Mouse (Mus musculus) stomach, embryonic 16.5 days (tissue): ENCODE results near the gene Gm8068. TPM values are rescaled to one million over a fixed set of nuclear protein-coding genes. Genes with fewer than 3 reads are reported as not detected.
"Not testable (repeated sequence)": the region's sequence is repeated elsewhere in the genome, so short reads cannot be mapped to it uniquely, and the experiment has no call there.

Experiments used
- ATAC-seq: fragments of 200-750 bp; cut with Nextera tagmentation; 2 replicates; pipeline ENCODE4 v1.8.0; 2017; ENCODE audit warnings: moderate number of reproducible peaks, moderate TSS enrichment; ENCODE audit not compliant: insufficient read depth, low FRiP score
- H3K27ac ChIP-seq: fragments of 300-500 bp; sonication (generic); 2 replicates; pipeline ENCODE4 v1.5.1; 2014; ENCODE audit warnings: low read length
- H3K27me3 ChIP-seq: fragments of 300-500 bp; sonication (generic); 2 replicates; pipeline ENCODE4 v1.6.1; 2014; ENCODE audit warnings: low read length, control low read depth, mixed read lengths; ENCODE audit not compliant: control insufficient read depth, insufficient read depth
- H3K36me3 ChIP-seq: fragments of 300-500 bp; sonication (generic); 2 replicates; pipeline ENCODE4 v1.6.1; 2014; ENCODE audit warnings: low read length; ENCODE audit not compliant: control insufficient read depth, insufficient read depth
- H3K4me1 ChIP-seq: fragments of 300-500 bp; sonication (generic); 2 replicates; pipeline ENCODE4 v1.6.1; 2014; ENCODE audit warnings: low read length, control low read depth, mixed read lengths; ENCODE audit not compliant: control insufficient read depth, insufficient read depth
- H3K4me2 ChIP-seq: fragments of 300-500 bp; sonication (generic); 2 replicates; pipeline ENCODE4 v1.6.1; 2014; ENCODE audit warnings: low read depth, low read length, mixed read lengths
- H3K4me3 ChIP-seq: fragments of 300-500 bp; sonication (generic); replicated peaks from 2 replicates; pipeline ENCODE4 v1.5.1; 2014; ENCODE audit warnings: mild to moderate bottlenecking, low read length
- H3K9ac ChIP-seq: fragments of 300-500 bp; sonication (generic); 2 replicates; pipeline ENCODE4 v1.6.1; 2014; ENCODE audit warnings: low read length
- H3K9me3 ChIP-seq: fragments of 300-500 bp; sonication (generic); replicated peaks from 2 replicates; pipeline ENCODE4 v1.6.1; 2016; ENCODE audit warnings: low read length, control low read depth; ENCODE audit not compliant: control insufficient read depth
- WGBS: fragments of 180-500 bp; shearing (Covaris S2); extraction: QIAGEN DNeasy Blood & Tissue Kit; methylation state at CpG from one replicate; pipeline ENCODE4 v1.1.7; 2014; 5-methylcytosine and 5-hydroxymethylcytosine counted together
- polyA plus RNA-seq: library from polyadenylated mRNA; unstranded; fragments of >200 nt; fragmentation: Nextera tagmentation; extraction: Ambion mirVana; gene quantifications from 2 replicates; pipeline ENCODE4 v1.2.1, GENCODE M21; 2015

Gene Gm8068
- not detected in 2 replicates for polyA plus RNA-seq

DNA sequence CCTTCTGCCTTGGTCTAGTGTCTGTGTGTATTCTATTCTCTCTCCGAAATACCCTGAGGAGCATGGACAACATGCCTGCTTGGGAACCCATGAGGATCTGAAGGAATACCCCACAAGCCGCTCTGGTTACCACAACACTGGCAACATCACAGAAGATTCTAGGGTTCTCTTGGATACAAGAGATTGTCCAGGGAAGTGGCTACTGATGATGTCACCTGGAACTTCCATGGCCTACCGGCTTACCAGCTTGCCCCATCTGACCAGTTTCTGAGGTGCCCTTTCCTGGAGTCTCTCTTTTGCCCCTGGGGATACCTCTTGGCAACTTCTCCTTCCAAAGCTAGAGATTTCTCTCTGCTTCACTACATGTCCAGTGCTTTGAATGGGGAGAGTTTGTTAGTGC, at the start of gene Gm8068:
Gm8068 (minus strand) TSS at position 101 of the 400 bp plus-strand sequence.
- H3K4me3 ChIP-seq, H3K27me3 ChIP-seq, H3K9ac ChIP-seq, H3K36me3 ChIP-seq, H3K9me3 ChIP-seq, ATAC-seq, H3K4me1 ChIP-seq, H3K4me2 ChIP-seq, H3K27ac ChIP-seq: not testable (repeated sequence)
- WGBS = no CpG with 5 or more reads among the region's 3 CpGs

GRCm38 (mm10) chr14:41750514-41750913, 48.8 kb upstream of the Gm8068 start, which contains the start of gene Gm7929:
TSS of gene Gm7929 (minus strand) at chr14:41750614.
- H3K27ac ChIP-seq, H3K4me3 ChIP-seq, H3K27me3 ChIP-seq, ATAC-seq, H3K36me3 ChIP-seq, H3K4me1 ChIP-seq, H3K9me3 ChIP-seq, H3K9ac ChIP-seq, H3K4me2 ChIP-seq: not testable (repeated sequence)
- no CpG with 5 or more reads among the region's 1 CpGs for WGBS

DNA sequence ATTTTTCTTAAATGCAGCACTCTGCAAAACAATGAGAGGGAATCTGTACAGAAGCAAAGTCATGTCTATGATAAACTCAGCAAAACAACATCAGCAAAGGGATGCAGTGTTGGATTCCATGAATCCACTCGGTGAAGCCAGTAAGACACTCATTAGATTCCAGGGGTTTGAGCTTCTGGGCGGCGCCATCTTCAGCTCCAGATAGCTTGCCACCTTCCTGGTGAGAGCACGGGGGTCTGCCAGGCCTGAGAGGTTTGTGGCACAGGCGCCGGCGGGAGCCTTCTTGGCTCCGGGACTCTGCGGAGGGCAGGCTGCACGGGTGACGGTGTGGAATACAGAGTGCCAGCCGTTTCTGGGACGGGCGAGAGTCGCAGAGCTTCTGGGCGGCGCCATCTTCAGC, 21.8 kb upstream of the Gm8068 start:
- 74% methylated on average over 17 of the region's 17 CpGs for WGBS
- H3K36me3 ChIP-seq, H3K27ac ChIP-seq, H3K9me3 ChIP-seq, H3K4me2 ChIP-seq, ATAC-seq, H3K27me3 ChIP-seq, H3K4me3 ChIP-seq, H3K4me1 ChIP-seq, H3K9ac ChIP-seq: not testable (repeated sequence)

DNA sequence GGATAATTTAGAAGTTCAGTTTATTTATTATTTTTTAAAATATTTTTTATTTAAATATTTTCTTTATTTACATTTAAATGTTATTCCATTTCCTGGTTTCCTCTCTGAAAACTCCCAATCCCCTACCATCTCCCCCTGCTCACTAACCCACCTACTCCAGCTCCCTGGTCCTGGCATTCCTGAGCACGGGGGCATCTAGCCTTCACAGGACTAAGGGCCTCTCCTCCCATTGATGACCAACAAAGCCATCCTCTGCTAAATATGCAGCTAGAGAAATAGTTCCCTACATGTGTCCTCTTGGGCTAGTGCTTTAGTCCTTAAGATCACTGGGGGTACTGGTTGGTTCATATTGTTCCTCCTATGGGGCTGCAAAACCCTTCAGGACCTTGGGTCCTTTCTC, 15.5 kb upstream of the Gm8068 start:
- not testable (repeated sequence) for H3K4me3 ChIP-seq, H3K27me3 ChIP-seq, H3K4me2 ChIP-seq, H3K9ac ChIP-seq, H3K36me3 ChIP-seq, H3K27ac ChIP-seq, H3K4me1 ChIP-seq, H3K9me3 ChIP-seq, ATAC-seq
- 82% methylated on average over 1 of the region's 1 CpGs for WGBS

GRCm38 (mm10) chr14:41648176-41648575, 53.5 kb downstream of the Gm8068 start:
- H3K4me3 ChIP-seq, H3K9me3 ChIP-seq, ATAC-seq, H3K4me2 ChIP-seq, H3K9ac ChIP-seq, H3K4me1 ChIP-seq, H3K36me3 ChIP-seq, H3K27me3 ChIP-seq, H3K27ac ChIP-seq: not testable (repeated sequence)
- 96% methylated on average over 2 of the region's 2 CpGs for WGBS

Other genes starting within 250 kb of the Gm8068 start
- gene Gm7954, start 248.4 kb downstream of the Gm8068 start, polyA plus RNA-seq = not detected in 2 replicates
- not detected in 2 replicates for gene Gm3486, start 212.4 kb downstream of the Gm8068 start, polyA plus RNA-seq
- gene Gm7970, start 146.3 kb downstream of the Gm8068 start, polyA plus RNA-seq = not detected in 2 replicates
- gene 1700049E17Rik2, start 128.7 kb downstream of the Gm8068 start, polyA plus RNA-seq = not detected in 2 replicates
- gene Gm3072, start 77.3 kb downstream of the Gm8068 start, polyA plus RNA-seq = not detected in 2 replicates
- not detected in 2 replicates for gene Gm3676, start 55.4 kb downstream of the Gm8068 start, polyA plus RNA-seq
- gene Gm7929, start 48.7 kb upstream of the Gm8068 start, polyA plus RNA-seq = not detected in 2 replicates
- gene Gm47189, start 70.6 kb upstream of the Gm8068 start, polyA plus RNA-seq = not detected in 2 replicates
- not detected in 2 replicates for gene Gm7980, start 205.4 kb upstream of the Gm8068 start, polyA plus RNA-seq
- gene 1700049E17Rik1, start 223.1 kb upstream of the Gm8068 start, polyA plus RNA-seq = not detected in 2 replicates
- not detected in 2 replicates for gene 1700024B05Rik, start 242.1 kb upstream of the Gm8068 start, polyA plus RNA-seq